Mouse (Mus musculus) C2C12 (cell line): ENCODE data around the gene Sirt1.

Source experiments
- FOSL1 ChIP-seq: IDR thresholded peaks from one replicate; pipeline ENCODE4 v1.8.0; 2011; ENCODE audit warnings: mild to moderate bottlenecking, low read length; ENCODE audit not compliant: poor library complexity, insufficient read depth, severe bottlenecking
- USF1 ChIP-seq: IDR thresholded peaks from one replicate; pipeline ENCODE4 v1.6.1; 2011; ENCODE audit warnings: low read depth, mild to moderate bottlenecking, control low read depth, moderate library complexity

DNA sequence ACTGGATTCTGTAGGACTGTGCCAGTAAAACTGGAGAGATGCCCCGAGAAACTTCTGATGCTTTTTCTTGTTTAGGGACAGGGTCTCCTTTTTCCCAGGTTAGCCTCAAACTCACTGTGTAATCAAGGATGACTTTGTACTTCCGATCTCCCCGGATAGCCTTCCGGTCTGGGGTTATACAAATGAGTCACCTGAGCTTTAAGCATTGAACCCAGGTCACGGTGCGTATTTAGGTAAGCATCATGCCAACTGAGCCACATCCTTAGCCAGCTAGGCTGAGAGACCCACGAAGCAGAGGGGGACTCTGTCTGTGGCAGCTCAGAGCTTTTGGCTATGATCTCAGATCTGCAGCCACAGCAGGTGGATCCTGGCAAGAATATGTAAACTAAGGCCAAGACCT is 30.8 kb downstream of the Sirt1 start:
- TF ChIP-seq FOSL1 (no peak), USF1 (no peak)
